Mouse (Mus musculus) olfactory bulb, adult 2 months (tissue): Measurements from ENCODE around the gene Pax9. TPM values are rescaled to one million over a fixed set of nuclear protein-coding genes. Genes with fewer than 3 reads are reported as not detected.

Source experiments
- H3K27ac ChIP-seq: fragments of 200-500 bp; 2 replicates; pipeline ENCODE4 v1.5.1; 2012; ENCODE audit warnings: low read depth, low read length; ENCODE audit not compliant: insufficient read depth
- H3K4me1 ChIP-seq: fragments of 200-500 bp; 2 replicates; pipeline ENCODE4 v1.6.1; 2012; ENCODE audit warnings: low read length; ENCODE audit not compliant: control insufficient read depth, insufficient read depth
- H3K4me3 ChIP-seq: fragments of 200-500 bp; 2 replicates; pipeline ENCODE4 v1.5.1; 2012; ENCODE audit warnings: mild to moderate bottlenecking, low read depth, low read length, moderate library complexity; ENCODE audit not compliant: insufficient read depth
- CTCF ChIP-seq: fragments of 200-500 bp; IDR thresholded peaks from 2 replicates; pipeline ENCODE4 v1.5.1; 2012; ENCODE audit warnings: low read depth, mild to moderate bottlenecking, low read length, moderate library complexity; ENCODE audit not compliant: insufficient read depth
- POLR2A ChIP-seq: fragments of 200-500 bp; IDR thresholded peaks from 2 replicates; pipeline ENCODE4 v1.6.1; 2012; ENCODE audit warnings: mild to moderate bottlenecking, low read depth, low read length, moderate library complexity; ENCODE audit not compliant: insufficient read depth
- WGBS: fragments of 180-500 bp; shearing (Covaris S2); methylation state at CpG from one replicate; pipeline ENCODE4 v1.1.7; 2018; 5-methylcytosine and 5-hydroxymethylcytosine counted together
- polyA plus RNA-seq: library from polyadenylated mRNA; stranded (reverse); fragments of >200 nt; gene quantifications from 2 replicates; pipeline ENCODE4 v1.2.4, GENCODE M21; 2012; ENCODE audit warnings: low replicate concordance; ENCODE audit not compliant: missing spikeins, insufficient read depth, insufficient read length

The Pax9 gene
- polyA plus RNA-seq, 1 experiment = not detected

- TF ChIP-seq POLR2A (no peak), CTCF (no peak)
- WGBS = 5% methylated on average over 10 of the region's 10 CpGs
- H3K4me1 ChIP-seq = no peaks in the 10 kb centered on the region; the same call in 1 of the 2 replicates
- no peak overlapping the region for H3K4me3 ChIP-seq
- H3K27ac ChIP-seq = no peak overlapping the region
Observed at GRCm38 (mm10) chr12:56689331-56689730, 2.2 kb upstream of the Pax9 start.

- TF ChIP-seq POLR2A (no peak), CTCF (no peak)
- WGBS = 3% methylated on average over 25 of the region's 25 CpGs
- H3K4me1 ChIP-seq = no peaks in the 10 kb centered on the region; the same call in 1 of the 2 replicates
- no peak overlapping the region for H3K4me3 ChIP-seq
- H3K27ac ChIP-seq = no peak overlapping the region
Observed at GRCm38 (mm10) chr12:56689736-56690135, 1.8 kb upstream of the Pax9 start.

GRCm38 (mm10) chr12:56690366-56690765 is 1.2 kb upstream of the Pax9 start:
- no peak for TF ChIP-seq POLR2A
- no peak overlapping the region for H3K4me3 ChIP-seq
- peaks cover 2% of the 10 kb centered on the region for H3K4me1 ChIP-seq
- H3K27ac ChIP-seq = no peak overlapping the region
- 5% methylated on average over 16 of the region's 16 CpGs for WGBS

- 4% methylated on average over 12 of the region's 12 CpGs for WGBS
- Histone ChIP-seq H3K27ac (no peak overlapping the region), H3K4me3 (no peak overlapping the region), H3K4me1 (peaks cover 7% of the 10 kb centered on the region)
- TF ChIP-seq CTCF = no peak
- no peak for TF ChIP-seq POLR2A
Observed at GRCm38 (mm10) chr12:56691001-56691400, 566 bp upstream of the Pax9 start.

- TF ChIP-seq POLR2A (no peak), CTCF (no peak)
- 11% methylated on average over 19 of the region's 19 CpGs for WGBS
Observed at GRCm38 (mm10) chr12:56692536-56692935, 969 bp downstream of the Pax9 start.

GRCm38 (mm10) chr12:56693411-56694098 is 2.0 kb downstream of the Pax9 start:
- no peak overlapping the region for H3K27ac ChIP-seq
- TF ChIP-seq CTCF = no peak
- no peak for TF ChIP-seq POLR2A
- peaks cover 17% of the 10 kb centered on the region for H3K4me1 ChIP-seq
- no peak overlapping the region for H3K4me3 ChIP-seq
- WGBS = 10% methylated on average over 14 of the region's 14 CpGs

More at GRCm38 (mm10) chr12:56692536-56692935, 969 bp downstream of the Pax9 start:
- Histone ChIP-seq H3K4me1 (peaks cover 17% of the 10 kb centered on the region), H3K4me3 (no peak overlapping the region), H3K27ac (no peak overlapping the region)

- TF ChIP-seq CTCF (no peak), POLR2A (no peak)
- no peak overlapping the region for H3K4me3 ChIP-seq
- no peak overlapping the region for H3K27ac ChIP-seq
- peaks cover 17% of the 10 kb centered on the region for H3K4me1 ChIP-seq
- 4% methylated on average over 14 of the region's 14 CpGs for WGBS
Observed at GRCm38 (mm10) chr12:56694361-56694760, 2.8 kb downstream of the Pax9 start.

- no peak for TF ChIP-seq CTCF
- WGBS = 2% methylated on average over 11 of the region's 11 CpGs
- Histone ChIP-seq H3K4me3 (no peak overlapping the region), H3K27ac (no peak overlapping the region), H3K4me1 (peaks cover 17% of the 10 kb centered on the region)
Observed at GRCm38 (mm10) chr12:56694936-56695335, 3.4 kb downstream of the Pax9 start.

- Histone ChIP-seq H3K4me3 (no peak overlapping the region), H3K27ac (no peak overlapping the region), H3K4me1 (peaks cover 17% of the 10 kb centered on the region)
- WGBS = 2% methylated on average over 41 of the region's 41 CpGs
- no peak for TF ChIP-seq CTCF
- no peak for TF ChIP-seq POLR2A
Observed at GRCm38 (mm10) chr12:56695358-56696173, 4.0 kb downstream of the Pax9 start.
